Mouse (Mus musculus) testis, adult 2 months (tissue): ENCODE results near the gene Tmem243.

Experiments
- CTCF ChIP-seq: fragments of 200-500 bp; IDR thresholded peaks from 2 replicates; pipeline ENCODE4 v1.5.1; 2012; ENCODE audit warnings: low read depth, mild to moderate bottlenecking, inconsistent platforms, low read length, moderate library complexity; ENCODE audit not compliant: control insufficient read depth, insufficient read depth, insufficient replicate concordance
- POLR2A ChIP-seq: fragments of 200-500 bp; IDR thresholded peaks from 2 replicates; pipeline ENCODE4 v1.6.1; 2012; ENCODE audit warnings: low read depth, mild to moderate bottlenecking, inconsistent platforms, low read length, moderate library complexity; ENCODE audit not compliant: control insufficient read depth

DNA sequence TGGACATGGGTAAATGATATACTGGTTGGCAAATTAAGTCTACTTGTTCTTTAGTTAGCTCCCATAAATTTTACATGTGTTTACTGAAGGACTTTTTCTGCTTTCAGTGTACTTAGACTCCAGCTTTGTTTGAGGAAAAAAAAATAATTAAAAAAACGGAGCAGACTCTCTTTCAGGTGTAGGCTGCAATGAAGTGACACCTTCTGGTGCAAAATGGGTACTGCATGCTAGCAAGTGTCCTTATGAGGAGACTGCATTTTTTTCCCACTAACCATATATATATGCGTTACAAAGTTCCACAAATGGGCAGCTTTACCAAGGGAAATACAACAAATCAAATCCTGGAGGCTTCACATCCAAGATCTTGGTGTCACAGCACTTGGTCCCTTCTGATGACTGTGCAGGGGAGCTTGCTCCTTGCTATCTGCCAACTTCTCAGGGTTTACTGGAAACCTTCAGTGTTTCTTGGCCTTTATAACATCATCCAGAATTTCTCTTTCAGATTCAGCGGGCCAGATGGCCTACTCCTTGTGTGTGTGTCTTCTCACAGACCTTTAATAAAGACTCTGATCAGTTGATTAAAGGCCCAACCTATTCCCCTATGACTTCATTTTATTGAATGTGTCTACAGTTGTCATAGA lies 44.3 kb upstream of the Tmem243 start:
- no peak for TF ChIP-seq POLR2A
- TF ChIP-seq CTCF, result no peak
